19 mouse cellular contexts compared by ENCODE assay signal in the genomic region with DNA sequence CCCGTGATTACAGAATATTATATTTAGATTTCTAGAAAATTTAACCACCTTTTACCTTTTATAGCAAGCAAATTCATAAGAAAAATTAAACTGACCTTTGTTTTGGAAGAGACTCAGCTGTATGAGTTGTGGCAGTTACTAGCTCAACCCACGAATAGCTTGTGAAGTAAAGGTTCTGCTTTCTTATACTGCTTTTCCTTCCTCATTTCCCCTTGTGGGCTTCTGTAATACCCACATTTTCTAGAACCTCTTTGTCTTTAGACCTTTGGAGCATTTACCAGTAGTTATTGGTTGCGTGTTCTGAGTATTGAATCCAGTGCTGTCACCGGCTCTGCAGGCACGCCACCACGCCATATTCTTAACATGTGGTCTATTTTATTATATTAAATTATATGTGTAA. TPM values are rescaled to one million over a fixed set of nuclear protein-coding genes. Genes with fewer than 3 reads are reported as not detected.
DNase-seq lines count a peak whose midpoint lies in the region; ATAC-seq and TF ChIP-seq lines count a peak whose summit lies in the region.
"Had no signal": no experiment of that assay in that cellular context is flagged by ENCODE, and none has a peak within 500 bp of the region (broad histone marks: within the 10 kb centered on the region; RNA-seq: fewer than 3 reads in every experiment).

A gene (minus strand): TSS at position 156 of the 400 bp plus-strand sequence.

- TF ChIP-seq CTCF in left cerebral cortex, adult 2 months (IDR thresholded peaks at IDR 0.05): no peak
- no peak for TF ChIP-seq CTCF in spleen, adult 2 months (IDR thresholded peaks at IDR 0.05; ENCODE audit: extremely low read depth, insufficient read depth, insufficient read length, insufficient replicate concordance)
- no peak for TF ChIP-seq CTCF in olfactory bulb, adult 2 months (IDR thresholded peaks at IDR 0.05; ENCODE audit: insufficient read depth, low read depth, low read length)

- no peaks in the 10 kb centered on the region for H3K36me3 ChIP-seq in spleen, adult 2 months (ENCODE audit: control insufficient read depth, insufficient read depth, low read length)
- H3K36me3 ChIP-seq: heart, embryonic 13.5 days; limb, embryonic 12.5 days had no signal

- H3K27me3 ChIP-seq in spleen, adult 2 months (ENCODE audit: control insufficient read depth, insufficient read depth, low read length): no peaks in the 10 kb centered on the region
- H3K27me3 ChIP-seq: forebrain, embryonic 13.5 days; heart, embryonic 13.5 days; limb, embryonic 12.5 days had no signal

- ATAC-seq in granulocyte monocyte progenitor cell, adult 5-6 weeks (replicated peaks; ENCODE audit: poor library complexity, severe bottlenecking): peak; percentile 43
- ATAC-seq: activated CD4-positive, CD25-positive, alpha-beta regulatory T cell, adult 4 months; forebrain, embryonic 13.5 days had no signal

- WGBS in spleen, adult 2 months: 30% methylated on average over 6 of the region's 6 CpGs
- 95% methylated on average over 6 of the region's 6 CpGs for WGBS in olfactory bulb, adult 2 months

- DNase-seq in left cerebral cortex, adult 2 months (ENCODE audit: extremely low spot score in 1 of 2, low spot score in 2 of 2): no peak
- DNase-seq in left cerebral cortex, adult 11 months (ENCODE audit: low spot score): no peak
- no peak for DNase-seq in spleen, adult 2 months (ENCODE audit: low read depth in 1 of 2, low spot score in 2 of 2)
- DNase-seq in spleen, postnatal 10 days (ENCODE audit: low spot score in 2 of 2): no peak
- DNase-seq in right cerebral cortex, postnatal 14 days: no peak
- DNase-seq in kidney, adult 11 months: no peak
- DNase-seq: cerebellum, adult 11 months; gastrocnemius, postnatal 10 days; kidney, adult 18-20 months; kidney, postnatal 25 days; midbrain, embryonic 14.5 days; retina, postnatal 1 day had no signal

- H3K27ac ChIP-seq in left cerebral cortex, adult 2 months: peak within 1 kb of the TSS; percentile 29; the same call in 1 of the 2 replicates
- H3K27ac ChIP-seq in spleen, adult 2 months (ENCODE audit: insufficient read depth, low read length): peak within 1 kb of the TSS; percentile 17
- H3K27ac ChIP-seq in olfactory bulb, adult 2 months (ENCODE audit: insufficient read depth, low read depth, low read length): no peak within 1 kb of the TSS
- H3K27ac ChIP-seq: forebrain, embryonic 13.5 days; heart, embryonic 13.5 days; hindbrain, embryonic 14.5 days; limb, embryonic 12.5 days had no signal

- H3K4me1 ChIP-seq in spleen, adult 2 months (ENCODE audit: control insufficient read depth, insufficient read depth, insufficient read length): peaks cover 11% of the 10 kb centered on the region; the same call in 1 of the 2 replicates
- peaks cover 3% of the 10 kb centered on the region for H3K4me1 ChIP-seq in olfactory bulb, adult 2 months (ENCODE audit: control insufficient read depth, insufficient read depth, low read length)
- H3K4me1 ChIP-seq: forebrain, embryonic 13.5 days had no signal

- intact Hi-C loops in left cerebral cortex, adult 2 months (cut with DNase I): no loop called here

- H3K4me3 ChIP-seq in left cerebral cortex, adult 2 months: no peak within 1 kb of the TSS
- H3K4me3 ChIP-seq in spleen, adult 2 months (ENCODE audit: extremely low read depth, insufficient read depth, insufficient read length): no peak within 1 kb of the TSS; the same call in 1 of the 2 replicates
- H3K4me3 ChIP-seq in olfactory bulb, adult 2 months (ENCODE audit: insufficient read depth, low read depth, low read length): 0 out of 2 replicates have a peak within 1 kb of the TSS, but pooled peaks have one; percentile 2
- H3K4me3 ChIP-seq: forebrain, embryonic 13.5 days; heart, embryonic 13.5 days; limb, embryonic 12.5 days had no signal

- no peak for TF ChIP-seq POLR2A in spleen, adult 2 months (IDR thresholded peaks at IDR 0.05; ENCODE audit: low read depth, low read length)
- no peak for TF ChIP-seq POLR2A in olfactory bulb, adult 2 months (IDR thresholded peaks at IDR 0.05; ENCODE audit: insufficient read depth, low read depth, low read length)

RNA-seq across cellular contexts. Expression of the gene that starts here (rescaled TPM):
- 1 to 10 TPM; 5.6 to 8.7 TPM for total RNA-seq in left cerebral cortex, adult 2 months (2021)
- polyA plus RNA-seq in spleen, adult 2 months (2012; rRNA removed): 14.6 and 16.8 TPM in 2 replicates
- 0.30 and 0.47 TPM in 2 replicates for total RNA-seq in granulocyte monocyte progenitor cell, adult 5-6 weeks (2014; fragmentation: Nextera tagmentation)
- total RNA-seq in granulocyte monocyte progenitor cell, adult 5-6 weeks (2017): 0.05 TPM in 1 of 2 replicates, not detected in the other
- polyA plus RNA-seq in olfactory bulb, adult 2 months (2012; ENCODE audit: insufficient read depth, insufficient read length, low replicate concordance, missing spikeins): not detected in 2 replicates

Comparison
In these comparisons a context has a peak if more than half of its experiments do, and no peak if none do; other contexts are left out.
1. RNA of the gene that starts here (total RNA-seq): 5.6 to 8.7 TPM in left cerebral cortex, adult 2 months; 0.05 to 0.47 TPM in granulocyte monocyte progenitor cell, adult 5-6 weeks; every median in the first group is over 4 times any median in the second.
2. Peak in ATAC-seq in granulocyte monocyte progenitor cell, adult 5-6 weeks; RNA of the gene not detected or under 1 TPM.